Mouse (Mus musculus): ENCODE measurements around the gene Hoxa13. TPM values are rescaled to one million over a fixed set of nuclear protein-coding genes. Genes with fewer than 3 reads are reported as not detected.

Gene Hoxa13
- polyA plus RNA-seq, 1 experiment from 2014 or later, result not detected

MicroRNAs encoded within 50 kb of the gene (microRNA counts, 519-probe panel; counts per million panel counts)
- not detected for microRNA mmu-miR-196b

Other genes with a start within 250 kb of the Hoxa13 start
- gene Skap2, start 248.3 kb downstream of the Hoxa13 start, polyA plus RNA-seq (2014; fragmentation: Nextera tagmentation; extraction: Ambion mirVana), result 29.0 and 30.9 TPM in 2 replicates
- gene Hoxa1, start 102.6 kb downstream of the Hoxa13 start, polyA plus RNA-seq (2014; fragmentation: Nextera tagmentation; extraction: Ambion mirVana), result 4.0 and 4.1 TPM in 2 replicates
- 63.7 and 68.1 TPM in 2 replicates for gene Hoxa2, start 96.0 kb downstream of the Hoxa13 start, polyA plus RNA-seq (2014; fragmentation: Nextera tagmentation; extraction: Ambion mirVana)
- 4.9 and 5.4 TPM in 2 replicates for gene 5730596B20Rik, start 83.4 kb downstream of the Hoxa13 start, polyA plus RNA-seq (2014; fragmentation: Nextera tagmentation; extraction: Ambion mirVana)
- gene Hoxa4, start 69.1 kb downstream of the Hoxa13 start, polyA plus RNA-seq (2014; fragmentation: Nextera tagmentation; extraction: Ambion mirVana), result 11.9 and 12.8 TPM in 2 replicates
- 23.8 and 39.3 TPM in 2 replicates for gene Hoxa5, start 56.3 kb downstream of the Hoxa13 start, polyA plus RNA-seq (2014; fragmentation: Nextera tagmentation; extraction: Ambion mirVana)
- gene Hoxa6, start 52.2 kb downstream of the Hoxa13 start, polyA plus RNA-seq (2014; fragmentation: Nextera tagmentation; extraction: Ambion mirVana), result 2.1 and 11.6 TPM in 2 replicates
- gene Hoxa3, start 47.5 kb downstream of the Hoxa13 start, polyA plus RNA-seq (2014; fragmentation: Nextera tagmentation; extraction: Ambion mirVana), result 13.3 and 14.2 TPM in 2 replicates
- not detected in 2 replicates for gene Gm28308, start 47.5 kb downstream of the Hoxa13 start, polyA plus RNA-seq (2014; fragmentation: Nextera tagmentation; extraction: Ambion mirVana)
- 0.34 and 1.9 TPM in 2 replicates for gene Hoxa7, start 39.0 kb downstream of the Hoxa13 start, polyA plus RNA-seq (2014; fragmentation: Nextera tagmentation; extraction: Ambion mirVana)
- gene Hoxa9, start 29.8 kb downstream of the Hoxa13 start, polyA plus RNA-seq (2014; fragmentation: Nextera tagmentation; extraction: Ambion mirVana), result 0.25 and 1.1 TPM in 2 replicates
- not detected in 2 replicates for gene Hoxa10, start 20.0 kb downstream of the Hoxa13 start, polyA plus RNA-seq (2014; fragmentation: Nextera tagmentation; extraction: Ambion mirVana)
- not detected in 2 replicates for gene Hoxa11, start 15.1 kb downstream of the Hoxa13 start, polyA plus RNA-seq (2014; fragmentation: Nextera tagmentation; extraction: Ambion mirVana)
- 5.2 and 5.9 TPM in 2 replicates for gene Evx1, start 52.6 kb upstream of the Hoxa13 start, polyA plus RNA-seq (2014; fragmentation: Nextera tagmentation; extraction: Ambion mirVana)

Measured in hindbrain, embryonic 11.5 days (tissue).